Mouse (Mus musculus): ENCODE results near the gene Saa1. TPM values are rescaled to one million over a fixed set of nuclear protein-coding genes. Genes with fewer than 3 reads are reported as not detected.
"Not testable (repeated sequence)": the region's sequence is repeated elsewhere in the genome, so short reads cannot be mapped to it uniquely, and the experiment has no call there.

The Saa1 gene
- 0.21 and 1.3 TPM in 2 replicates for polyA plus RNA-seq (2016; fragmentation: Nextera tagmentation; extraction: Ambion mirVana)

- not testable (repeated sequence) for DNase-seq (ENCODE audit: low spot score); H3K36me3 ChIP-seq; H3K9me3 ChIP-seq; H3K27ac ChIP-seq; H3K4me1 ChIP-seq (replicated peaks); H3K4me3 ChIP-seq; H3K27me3 ChIP-seq (ENCODE audit: insufficient read depth, poor library complexity, severe bottlenecking)
- 83% methylated on average over 3 of the region's 3 CpGs for WGBS
Observed at GRCm38 (mm10) chr7:46742880-46743279, at the start of gene Saa1. Saa1 (minus strand) TSS chr7:46742980.

- WGBS, result 89% methylated on average over 5 of the region's 5 CpGs
- no peak for DNase-seq (ENCODE audit: low spot score)
- Histone ChIP-seq H3K4me1 (replicated peaks) (peaks cover 5% of the 10 kb centered on the region), H3K4me3 (no peak overlapping the region), H3K9me3 (no peaks in the 10 kb centered on the region), H3K27ac (no peak overlapping the region), H3K36me3 (peaks cover 62% of the 10 kb centered on the region), H3K27me3 (ENCODE audit: insufficient read depth, poor library complexity, severe bottlenecking) (no peaks in the 10 kb centered on the region)
Observed at GRCm38 (mm10) chr7:46789177-46789849, 46.5 kb upstream of the Saa1 start.

DNA sequence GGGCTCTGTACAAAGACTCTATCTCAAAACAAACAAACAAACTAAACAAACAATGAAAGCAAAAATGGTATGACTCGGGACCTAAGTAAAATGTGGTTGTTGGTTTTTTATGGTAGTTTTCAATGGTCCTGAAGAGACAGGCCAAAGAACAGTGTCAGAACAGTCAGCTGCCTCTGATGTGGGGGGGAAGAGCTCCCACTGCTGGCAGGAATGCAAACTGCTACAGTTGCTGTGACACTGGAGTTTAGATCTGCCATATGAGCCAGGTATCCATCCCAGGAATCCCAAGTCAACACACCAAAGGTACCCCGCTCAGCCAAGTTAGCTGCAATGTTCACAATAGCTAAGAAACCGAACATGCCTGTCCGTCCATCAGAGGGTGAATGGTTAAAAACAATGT, 27.9 kb upstream of the Saa1 start:
- peak; percentile 68 for DNase-seq (ENCODE audit: low spot score)
- Histone ChIP-seq H3K4me1 (replicated peaks) (no peaks in the 10 kb centered on the region), H3K27me3 (ENCODE audit: insufficient read depth, poor library complexity, severe bottlenecking) (no peaks in the 10 kb centered on the region), H3K36me3 (peaks cover 92% of the 10 kb centered on the region), H3K4me3 (no peak overlapping the region), H3K27ac (no peak overlapping the region), H3K9me3 (no peaks in the 10 kb centered on the region)
- 64% methylated on average over 4 of the region's 4 CpGs for WGBS

- H3K36me3 ChIP-seq, result peaks cover 91% of the 10 kb centered on the region
- DNase-seq (ENCODE audit: low spot score), result no peak
- H3K4me1 ChIP-seq (replicated peaks), result no peaks in the 10 kb centered on the region
- no peaks in the 10 kb centered on the region for H3K9me3 ChIP-seq
- H3K4me3 ChIP-seq, result no peak overlapping the region
- WGBS, result 88% methylated on average over 7 of the region's 7 CpGs
- H3K27ac ChIP-seq, result no peak overlapping the region
- no peaks in the 10 kb centered on the region for H3K27me3 ChIP-seq (ENCODE audit: insufficient read depth, poor library complexity, severe bottlenecking)
Observed at GRCm38 (mm10) chr7:46768451-46768850, 25.7 kb upstream of the Saa1 start.

DNA sequence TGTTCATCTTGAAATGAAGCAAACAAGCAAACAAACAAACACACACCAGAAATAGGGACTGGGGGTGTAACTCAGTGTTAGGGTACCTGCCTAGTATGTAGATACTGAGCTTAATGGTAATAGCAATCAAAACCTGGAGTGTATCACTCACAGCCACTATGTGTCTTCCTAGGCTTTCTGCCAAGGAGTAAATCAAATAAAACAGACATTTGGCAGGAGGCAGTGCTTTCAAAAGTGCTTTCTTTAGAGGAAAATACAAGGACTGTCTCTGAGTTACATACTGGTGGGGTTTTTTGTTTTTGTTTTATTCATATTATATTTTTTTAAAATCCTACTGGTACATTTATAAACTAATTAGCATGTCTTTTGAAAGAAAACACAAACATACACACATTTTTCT, 24.6 kb upstream of the Saa1 start:
- H3K9me3 ChIP-seq, result no peaks in the 10 kb centered on the region
- H3K4me1 ChIP-seq (replicated peaks), result no peaks in the 10 kb centered on the region
- peaks cover 91% of the 10 kb centered on the region for H3K36me3 ChIP-seq
- no peak for DNase-seq (ENCODE audit: low spot score)
- H3K27me3 ChIP-seq (ENCODE audit: insufficient read depth, poor library complexity, severe bottlenecking), result no peaks in the 10 kb centered on the region
- H3K4me3 ChIP-seq, result no peak overlapping the region
- no peak overlapping the region for H3K27ac ChIP-seq

DNA sequence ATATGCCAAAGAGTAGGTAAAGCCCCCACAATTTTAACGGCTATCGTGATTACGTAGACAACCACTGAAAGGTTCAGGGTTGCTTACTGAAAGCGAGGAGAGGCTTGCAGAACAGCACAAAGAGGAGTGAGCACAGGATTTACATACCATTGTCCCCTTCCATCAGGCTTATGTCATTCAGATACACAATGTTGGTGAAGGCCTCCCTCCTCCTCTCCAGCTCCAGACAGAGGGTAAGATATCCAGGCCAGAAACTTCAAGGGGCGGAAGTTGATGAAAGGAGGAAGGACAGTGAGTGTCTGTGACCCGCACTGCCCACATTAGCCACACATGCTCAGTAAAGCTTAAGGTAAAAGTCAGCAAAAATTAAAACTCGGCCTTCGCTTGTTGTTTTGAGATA, 21.9 kb upstream of the Saa1 start:
- 85% methylated on average over 8 of the region's 8 CpGs for WGBS
- Histone ChIP-seq H3K9me3 (no peaks in the 10 kb centered on the region), H3K27me3 (ENCODE audit: insufficient read depth, poor library complexity, severe bottlenecking) (no peaks in the 10 kb centered on the region), H3K4me3 (no peak overlapping the region), H3K27ac (no peak overlapping the region), H3K4me1 (replicated peaks) (no peaks in the 10 kb centered on the region), H3K36me3 (peaks cover 95% of the 10 kb centered on the region)
- DNase-seq (ENCODE audit: low spot score), result no peak

GRCm38 (mm10) chr7:46762601-46763000, 19.8 kb upstream of the Saa1 start:
- Histone ChIP-seq H3K27ac (no peak overlapping the region), H3K4me3 (no peak overlapping the region), H3K4me1 (replicated peaks) (no peaks in the 10 kb centered on the region), H3K27me3 (ENCODE audit: insufficient read depth, poor library complexity, severe bottlenecking) (no peaks in the 10 kb centered on the region), H3K36me3 (peaks cover 86% of the 10 kb centered on the region), H3K9me3 (no peaks in the 10 kb centered on the region)
- no peak for DNase-seq (ENCODE audit: low spot score)
- WGBS, result 94% methylated on average over 5 of the region's 5 CpGs

- peaks cover 74% of the 10 kb centered on the region for H3K36me3 ChIP-seq
Observed at GRCm38 (mm10) chr7:46761049-46761795, 18.4 kb upstream of the Saa1 start.

GRCm38 (mm10) chr7:46751490-46751889, 8.7 kb upstream of the Saa1 start, which contains the start of gene Saa2:
Saa2 (plus strand) TSS chr7:46751790.
- 75% methylated on average over 3 of the region's 3 CpGs for WGBS
- Histone ChIP-seq H3K9me3 (no peaks in the 10 kb centered on the region), H3K36me3 (no peaks in the 10 kb centered on the region), H3K4me3 (no peak within 1 kb of the TSS), H3K27ac (no peak within 1 kb of the TSS), H3K4me1 (replicated peaks) (no peaks in the 10 kb centered on the region), H3K27me3 (ENCODE audit: insufficient read depth, poor library complexity, severe bottlenecking) (no peaks in the 10 kb centered on the region)
- no peak for DNase-seq (ENCODE audit: low spot score)

More at GRCm38 (mm10) chr7:46761049-46761795, 18.4 kb upstream of the Saa1 start:
- H3K9me3 ChIP-seq, result no peaks in the 10 kb centered on the region
- 79% methylated on average over 11 of the region's 11 CpGs for WGBS
- H3K4me3 ChIP-seq, result no peak overlapping the region
- no peaks in the 10 kb centered on the region for H3K4me1 ChIP-seq (replicated peaks)
- H3K27me3 ChIP-seq (ENCODE audit: insufficient read depth, poor library complexity, severe bottlenecking), result no peaks in the 10 kb centered on the region
- H3K27ac ChIP-seq, result no peak overlapping the region
- DNase-seq (ENCODE audit: low spot score), result no peak

DNA sequence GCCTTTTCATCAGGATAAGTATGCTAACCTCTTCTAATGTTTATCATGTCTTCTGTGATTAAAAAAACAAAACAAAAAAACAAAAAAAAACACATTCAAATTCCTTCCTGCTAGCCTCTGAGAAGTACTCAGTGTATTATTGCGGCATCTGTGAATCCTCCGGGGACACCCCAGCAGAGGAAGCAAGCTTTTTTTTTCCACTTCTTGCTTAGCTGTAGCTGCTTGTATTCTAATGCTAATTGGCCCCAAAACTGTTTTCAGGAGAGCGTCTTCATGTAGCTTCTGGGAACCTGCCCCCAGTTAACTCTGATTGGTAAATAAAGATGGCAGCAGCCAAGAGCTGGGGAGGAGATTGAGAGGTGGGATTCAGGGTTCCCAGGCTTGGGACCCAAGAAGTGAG, 5.7 kb upstream of the Saa1 start:
- Histone ChIP-seq H3K9me3 (no peaks in the 10 kb centered on the region), H3K4me3 (no peak overlapping the region), H3K36me3 (no peaks in the 10 kb centered on the region), H3K4me1 (replicated peaks) (no peaks in the 10 kb centered on the region), H3K27me3 (ENCODE audit: insufficient read depth, poor library complexity, severe bottlenecking) (no peaks in the 10 kb centered on the region), H3K27ac (no peak overlapping the region)
- no peak for DNase-seq (ENCODE audit: low spot score)
- WGBS, result 45% methylated on average over 3 of the region's 3 CpGs

DNA sequence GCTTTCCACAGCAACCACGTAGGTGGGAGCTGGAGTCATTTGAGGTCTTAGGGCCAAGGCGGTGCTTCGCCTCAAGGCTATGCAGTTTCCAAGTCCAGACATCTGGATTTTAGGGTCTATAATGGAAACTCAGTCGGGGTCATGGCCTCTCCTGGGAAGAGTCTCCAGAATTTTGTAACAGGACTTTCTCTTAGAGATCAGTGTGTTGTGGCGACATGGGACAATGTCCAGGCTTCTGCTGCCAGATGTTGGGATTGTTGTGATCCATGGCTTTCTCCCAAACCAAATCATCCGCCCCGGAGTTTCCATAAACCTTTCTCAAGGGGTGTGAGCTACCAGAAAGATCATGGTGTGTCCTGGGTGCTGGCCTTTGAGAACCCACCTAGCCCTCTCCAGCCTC, 3.6 kb upstream of the Saa1 start:
- no peak overlapping the region for H3K4me3 ChIP-seq
- WGBS, result 90% methylated on average over 7 of the region's 7 CpGs
- no peaks in the 10 kb centered on the region for H3K4me1 ChIP-seq (replicated peaks)
- DNase-seq (ENCODE audit: low spot score), result no peak
- H3K27ac ChIP-seq, result no peak overlapping the region
- no peaks in the 10 kb centered on the region for H3K36me3 ChIP-seq
- no peaks in the 10 kb centered on the region for H3K27me3 ChIP-seq (ENCODE audit: insufficient read depth, poor library complexity, severe bottlenecking)
- no peaks in the 10 kb centered on the region for H3K9me3 ChIP-seq

DNA sequence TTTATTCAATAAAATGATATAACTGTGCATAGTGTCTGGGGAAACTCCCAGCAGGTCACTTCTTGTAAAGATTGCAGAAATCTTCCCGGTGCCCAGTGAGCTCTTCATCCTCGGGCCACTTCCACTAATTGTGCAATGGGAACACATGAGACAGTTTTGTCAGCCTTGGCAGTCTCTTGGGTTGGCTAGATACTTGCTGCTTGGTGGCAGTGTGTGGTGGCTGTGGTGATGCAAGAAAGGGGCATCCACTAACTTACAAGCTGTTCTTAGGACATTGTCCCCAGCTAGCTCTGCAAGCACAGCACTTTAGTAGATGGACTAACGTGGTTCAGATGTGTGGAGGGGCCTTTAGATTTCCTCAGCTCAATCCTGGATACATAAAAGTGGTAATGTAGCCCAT, 3.0 kb upstream of the Saa1 start:
- H3K27me3 ChIP-seq (ENCODE audit: insufficient read depth, poor library complexity, severe bottlenecking), result no peaks in the 10 kb centered on the region
- H3K4me3 ChIP-seq, result no peak overlapping the region
- WGBS, result 84% methylated on average over 3 of the region's 3 CpGs
- H3K36me3 ChIP-seq, result no peaks in the 10 kb centered on the region
- no peaks in the 10 kb centered on the region for H3K4me1 ChIP-seq (replicated peaks)
- H3K9me3 ChIP-seq, result no peaks in the 10 kb centered on the region
- DNase-seq (ENCODE audit: low spot score), result no peak
- no peak overlapping the region for H3K27ac ChIP-seq

GRCm38 (mm10) chr7:46740041-46740440, 2.7 kb downstream of the Saa1 start:
- DNase-seq (ENCODE audit: low spot score); H3K36me3 ChIP-seq; H3K9me3 ChIP-seq; H3K27me3 ChIP-seq (ENCODE audit: insufficient read depth, poor library complexity, severe bottlenecking); H3K4me1 ChIP-seq (replicated peaks); H3K27ac ChIP-seq; H3K4me3 ChIP-seq: not testable (repeated sequence)
- WGBS, result 84% methylated on average over 5 of the region's 5 CpGs
